Mouse (Mus musculus) hindbrain, embryonic 12.5 days (tissue): ENCODE data around the gene Tmem176b. TPM values are rescaled to one million over a fixed set of nuclear protein-coding genes. Genes with fewer than 3 reads are reported as not detected.

Experiments
- polyA plus RNA-seq: library from polyadenylated mRNA; unstranded; fragments of >200 nt; fragmentation: Nextera tagmentation; extraction: Ambion mirVana; gene quantifications from 2 replicates; pipeline ENCODE4 v1.2.1, GENCODE M21; 2016

The Tmem176b gene
- polyA plus RNA-seq, 1 experiment from 2014 or later, result 118 TPM

Other genes starting within 250 kb of the Tmem176b start
- 43.1 and 43.9 TPM in 2 replicates for gene Repin1, start 247.6 kb downstream of the Tmem176b start, polyA plus RNA-seq
- not detected in 2 replicates for gene Gm44965, start 247.6 kb downstream of the Tmem176b start, polyA plus RNA-seq
- gene Zfp775, start 239.4 kb downstream of the Tmem176b start, polyA plus RNA-seq, result 12.7 and 14.6 TPM in 2 replicates
- gene AI854703, start 214.7 kb downstream of the Tmem176b start, polyA plus RNA-seq, result 2.6 and 3.1 TPM in 2 replicates
- 1.0 and 1.1 TPM in 2 replicates for gene Gimap8, start 194.3 kb downstream of the Tmem176b start, polyA plus RNA-seq
- gene Gimap9, start 165.4 kb downstream of the Tmem176b start, polyA plus RNA-seq, result 3.7 and 4.4 TPM in 2 replicates
- 4.2 and 5.4 TPM in 2 replicates for gene Gimap4, start 156.9 kb downstream of the Tmem176b start, polyA plus RNA-seq
- 8.5 and 9.6 TPM in 2 replicates for gene Gimap6, start 133.3 kb downstream of the Tmem176b start, polyA plus RNA-seq
- gene Gm28053, start 122.9 kb downstream of the Tmem176b start, polyA plus RNA-seq, result 1.7 TPM in 1 of 2 replicates, not detected in the other
- gene Gimap7, start 122.9 kb downstream of the Tmem176b start, polyA plus RNA-seq, result not detected in 2 replicates
- gene Gimap1, start 102.4 kb downstream of the Tmem176b start, polyA plus RNA-seq, result 5.4 and 6.7 TPM in 2 replicates
- 0.97 and 1.6 TPM in 2 replicates for gene Gimap5, start 95.3 kb downstream of the Tmem176b start, polyA plus RNA-seq
- not detected in 2 replicates for gene Gimap3, start 70.6 kb downstream of the Tmem176b start, polyA plus RNA-seq
- 26.5 and 28.5 TPM in 2 replicates for gene Tmem176a, start 577 bp downstream of the Tmem176b start, polyA plus RNA-seq
- not detected in 2 replicates for gene Aoc1, start 31.4 kb upstream of the Tmem176b start, polyA plus RNA-seq
- gene 1600015I10Rik, start 88.4 kb upstream of the Tmem176b start, polyA plus RNA-seq, result not detected in 2 replicates
- gene Doxl2, start 133.5 kb upstream of the Tmem176b start, polyA plus RNA-seq, result not detected in 2 replicates
- gene Svs1, start 145.4 kb upstream of the Tmem176b start, polyA plus RNA-seq, result not detected in 2 replicates
- 0.31 and 0.65 TPM in 2 replicates for gene Gpnmb, start 195.1 kb upstream of the Tmem176b start, polyA plus RNA-seq
- 63.6 and 67.7 TPM in 2 replicates for gene Malsu1, start 232.3 kb upstream of the Tmem176b start, polyA plus RNA-seq